Mouse (Mus musculus) cortical plate, adult 2 months (tissue): ENCODE measurements around the gene Slc38a6. TPM values are rescaled to one million over a fixed set of nuclear protein-coding genes. Genes with fewer than 3 reads are reported as not detected.

Experiments used
- H3K27ac ChIP-seq: fragments of 200-500 bp; 2 replicates; pipeline ENCODE4 v1.5.1; 2012; ENCODE audit warnings: low read length, control low read depth, inconsistent platforms; ENCODE audit not compliant: insufficient read depth
- H3K4me1 ChIP-seq: fragments of 200-500 bp; 2 replicates; pipeline ENCODE4 v1.6.1; 2011; ENCODE audit warnings: low read length; ENCODE audit not compliant: control insufficient read depth, insufficient read depth
- H3K4me3 ChIP-seq: fragments of 200-500 bp; 2 replicates; pipeline ENCODE4 v1.5.1; 2011; ENCODE audit warnings: mild to moderate bottlenecking, low read length, control low read depth; ENCODE audit not compliant: insufficient read depth
- CTCF ChIP-seq: fragments of 200-500 bp; IDR thresholded peaks from 2 replicates; pipeline ENCODE4 v1.5.1; 2011; ENCODE audit warnings: mild to moderate bottlenecking, control low read depth, low read length; ENCODE audit not compliant: insufficient read depth; ENCODE audit errors: extremely low read depth
- POLR2A ChIP-seq: fragments of 200-500 bp; IDR thresholded peaks from 2 replicates; pipeline ENCODE4 v1.6.1; 2011; ENCODE audit warnings: mild to moderate bottlenecking, low read length, control low read depth; ENCODE audit not compliant: insufficient read depth; ENCODE audit errors: extremely low read depth
- polyA plus RNA-seq: library from polyadenylated mRNA; depleted of rRNA; stranded (reverse); fragments of >200 nt; gene quantifications from 2 replicates; pipeline ENCODE4 v1.2.3, GENCODE M21; 2012; rRNA removed

The Slc38a6 gene
- polyA plus RNA-seq, 1 experiment, result 23.0 TPM

- TF ChIP-seq POLR2A, result no peak
- TF ChIP-seq CTCF, result no peak
- H3K27ac ChIP-seq, result no peak overlapping the region
- no peaks in the 10 kb centered on the region for H3K4me1 ChIP-seq
- no peak overlapping the region for H3K4me3 ChIP-seq
Observed at GRCm38 (mm10) chr12:73394571-73394970, 108.0 kb downstream of the Slc38a6 start.

- H3K4me1 ChIP-seq, result no peaks in the 10 kb centered on the region
- H3K4me3 ChIP-seq, result no peak overlapping the region
- TF ChIP-seq POLR2A, result no peak
- no peak for TF ChIP-seq CTCF
- no peak overlapping the region for H3K27ac ChIP-seq
Observed at GRCm38 (mm10) chr12:73399426-73399825, 112.8 kb downstream of the Slc38a6 start.

- TF ChIP-seq POLR2A, result no peak
- TF ChIP-seq CTCF, result no peak
- H3K27ac ChIP-seq, result no peak overlapping the region
- no peak overlapping the region for H3K4me3 ChIP-seq
- H3K4me1 ChIP-seq, result no peaks in the 10 kb centered on the region
Observed at GRCm38 (mm10) chr12:73400481-73401025, 114.0 kb downstream of the Slc38a6 start.

- TF ChIP-seq POLR2A (no peak), CTCF (no peak)
- H3K4me1 ChIP-seq, result no peaks in the 10 kb centered on the region
- no peak overlapping the region for H3K27ac ChIP-seq
- no peak overlapping the region for H3K4me3 ChIP-seq
Observed at GRCm38 (mm10) chr12:73401520-73402130, 115.0 kb downstream of the Slc38a6 start.

- H3K4me3 ChIP-seq, result no peak overlapping the region
- H3K27ac ChIP-seq, result no peak overlapping the region
- TF ChIP-seq CTCF, result no peak
- TF ChIP-seq POLR2A, result no peak
- no peaks in the 10 kb centered on the region for H3K4me1 ChIP-seq
Observed at GRCm38 (mm10) chr12:73402137-73402712, 115.6 kb downstream of the Slc38a6 start.

- Histone ChIP-seq H3K27ac (no peak overlapping the region), H3K4me3 (no peak overlapping the region), H3K4me1 (no peaks in the 10 kb centered on the region)
- TF ChIP-seq CTCF, result no peak
Observed at GRCm38 (mm10) chr12:73402851-73403665, 116.5 kb downstream of the Slc38a6 start.

Other genes starting within 250 kb of the Slc38a6 start
- 0.11 and 0.44 TPM in 2 replicates for gene Six1, start 232.9 kb upstream of the Slc38a6 start, polyA plus RNA-seq
- 0.78 and 0.84 TPM in 2 replicates for gene Six4, start 173.3 kb upstream of the Slc38a6 start, polyA plus RNA-seq
- gene Mnat1, start 163.1 kb upstream of the Slc38a6 start, polyA plus RNA-seq, result 15.3 and 16.9 TPM in 2 replicates
- 15.6 and 17.7 TPM in 2 replicates for gene Trmt5, start 69 bp upstream of the Slc38a6 start, polyA plus RNA-seq